Mouse (Mus musculus) MEL (cell line): ENCODE results near the gene Tspan4. TPM values are rescaled to one million over a fixed set of nuclear protein-coding genes. Genes with fewer than 3 reads are reported as not detected.

Experiments used
- DNase-seq: peaks from one replicate; pipeline ENCODE4 v3.0.0; 2011; ENCODE audit warnings: low read depth, low spot score
- H3K27ac ChIP-seq: 2 replicates; pipeline ENCODE4 v1.5.1; 2012; ENCODE audit warnings: low read depth, mild to moderate bottlenecking, control low read depth, low read length, moderate library complexity; ENCODE audit not compliant: control insufficient read depth
- H3K27me3 ChIP-seq, 2 experiments: fragments of 150-350 bp in 1 of 2; sonication (generic) in 1 of 2; 2 replicates each; pipeline ENCODE4 v1.6.1; 2012; ENCODE audit warnings: low read length in 2 of 2, mild to moderate bottlenecking in 2 of 2, improper control_type of control experiment in 1 of 2, moderate library complexity in 1 of 2; ENCODE audit not compliant: insufficient read depth in 2 of 2, control insufficient read depth in 1 of 2
- H3K36me3 ChIP-seq, 2 experiments: 2 replicates each; pipeline ENCODE4 v1.6.1; 2012 to 2014; ENCODE audit warnings: low read length in 2 of 2, improper control_type of control experiment in 1 of 2, inconsistent platforms in 1 of 2, mild to moderate bottlenecking in 1 of 2; ENCODE audit not compliant: insufficient read depth in 2 of 2, control insufficient read depth in 1 of 2
- H3K4me1 ChIP-seq, 2 experiments: fragments of 150-350 bp in 1 of 2; sonication (generic) in 1 of 2; 2 replicates each; pipeline ENCODE4 v1.6.1; 2012; ENCODE audit warnings: low read length in 2 of 2, improper control_type of control experiment in 1 of 2, mild to moderate bottlenecking in 1 of 2; ENCODE audit not compliant: insufficient read depth in 2 of 2, control insufficient read depth in 1 of 2
- H3K4me3 ChIP-seq, 2 experiments: fragments of 150-350 bp in 1 of 2; sonication (generic) in 1 of 2; 2 replicates each; pipeline ENCODE4 v1.5.1; 2012; ENCODE audit warnings: low read depth in 2 of 2, low read length in 2 of 2, mild to moderate bottlenecking in 2 of 2, moderate library complexity in 2 of 2, control low read depth in 1 of 2, improper control_type of control experiment in 1 of 2; ENCODE audit not compliant: control insufficient read depth in 1 of 2, insufficient read depth in 1 of 2
- H3K79me2 ChIP-seq: 2 replicates; pipeline ENCODE4 v1.6.1; 2012; ENCODE audit warnings: mild to moderate bottlenecking, low read length, moderate library complexity; ENCODE audit not compliant: control insufficient read depth, poor library complexity, insufficient read depth
- H3K9ac ChIP-seq: 2 replicates; pipeline ENCODE4 v1.6.1; 2012; ENCODE audit warnings: low read depth, mild to moderate bottlenecking, control low read depth, low read length, moderate library complexity; ENCODE audit not compliant: control insufficient read depth, poor library complexity, severe bottlenecking
- H3K9me3 ChIP-seq: fragments of 150-350 bp; sonication (generic); replicated peaks from 2 replicates; pipeline ENCODE4 v1.6.1; 2012; ENCODE audit warnings: mild to moderate bottlenecking, low read length, improper control_type of control experiment, moderate library complexity; ENCODE audit not compliant: insufficient read depth
- BHLHE40 ChIP-seq: IDR thresholded peaks from 2 replicates; pipeline ENCODE4 v1.6.1; 2012; ENCODE audit warnings: low read depth, mild to moderate bottlenecking, inconsistent platforms, low read length, improper control_type of control experiment, borderline replicate concordance
- CTCF ChIP-seq, 3 experiments: IDR thresholded peaks in 2 of 3; conservative IDR thresholded peaks in 1 of 3; 2 replicates each; pipeline ENCODE4 v1.5.1; 2011 to 2012; ENCODE audit warnings: low read length in 3 of 3, low read depth in 2 of 3, mild to moderate bottlenecking in 2 of 3, improper control_type of control experiment in 1 of 3, inconsistent platforms in 1 of 3, mixed read lengths in 1 of 3, moderate library complexity in 1 of 3; ENCODE audit not compliant: control insufficient read depth in 1 of 3, insufficient read depth in 1 of 3, poor library complexity in 1 of 3, severe bottlenecking in 1 of 3
- E2F4 ChIP-seq: IDR thresholded peaks from 2 replicates; pipeline ENCODE4 v1.6.1; 2011; ENCODE audit warnings: low read depth, low read length, improper control_type of control experiment, borderline replicate concordance
- EP300 ChIP-seq, 2 experiments: IDR thresholded peaks; 2 replicates each; pipeline ENCODE4 v1.6.1; 2011; ENCODE audit warnings: improper control_type of control experiment in 2 of 2, low read length in 2 of 2, low read depth in 1 of 2, mild to moderate bottlenecking in 1 of 2
- ETS1 ChIP-seq: IDR thresholded peaks from 2 replicates; pipeline ENCODE4 v1.6.1; 2012; ENCODE audit warnings: low read depth, mild to moderate bottlenecking, inconsistent platforms, low read length, improper control_type of control experiment, moderate library complexity
- GABPA ChIP-seq: IDR thresholded peaks from 2 replicates; pipeline ENCODE4 v1.6.1; 2012; ENCODE audit warnings: low read depth, mild to moderate bottlenecking, inconsistent platforms, low read length, improper control_type of control experiment, moderate library complexity
- GATA1 ChIP-seq: IDR thresholded peaks from 2 replicates; pipeline ENCODE4 v1.6.1; 2011; ENCODE audit warnings: low read depth, low read length, improper control_type of control experiment
- HCFC1 ChIP-seq: IDR thresholded peaks from 2 replicates; pipeline ENCODE4 v1.6.1; 2012; ENCODE audit warnings: low read depth, mild to moderate bottlenecking, inconsistent platforms, low read length, improper control_type of control experiment, moderate library complexity
- JUND ChIP-seq: IDR thresholded peaks from 2 replicates; pipeline ENCODE4 v1.6.1; 2011; ENCODE audit warnings: low read depth, mild to moderate bottlenecking, improper control_type of control experiment, low read length
- KAT2A ChIP-seq: conservative IDR thresholded peaks from 2 replicates; pipeline ENCODE4 v1.6.1; 2012; ENCODE audit warnings: low read depth, low read length, improper control_type of control experiment, inconsistent platforms
- MAFK ChIP-seq: IDR thresholded peaks from 2 replicates; pipeline ENCODE4 v1.6.1; 2011; ENCODE audit warnings: low read depth, mild to moderate bottlenecking, low read length, improper control_type of control experiment, borderline replicate concordance
- MAX ChIP-seq: IDR thresholded peaks from 2 replicates; pipeline ENCODE4 v1.6.1; 2011; ENCODE audit warnings: low read length, improper control_type of control experiment
- MEF2A ChIP-seq: IDR thresholded peaks from 2 replicates; pipeline ENCODE4 v1.6.1; 2014; ENCODE audit warnings: low read depth, mild to moderate bottlenecking, inconsistent platforms, low read length, improper control_type of control experiment; ENCODE audit not compliant: poor library complexity, insufficient replicate concordance, severe bottlenecking; ENCODE audit errors: extremely low read depth
- MXI1 ChIP-seq: IDR thresholded peaks from 2 replicates; pipeline ENCODE4 v1.6.1; 2011; ENCODE audit warnings: mild to moderate bottlenecking, low read depth, low read length, improper control_type of control experiment
- MYC ChIP-seq: IDR thresholded peaks from 2 replicates; pipeline ENCODE4 v1.6.1; 2011; ENCODE audit warnings: low read depth, mild to moderate bottlenecking, low read length, improper control_type of control experiment, moderate library complexity
- NRF1 ChIP-seq: IDR thresholded peaks from 2 replicates; pipeline ENCODE4 v1.6.1; 2014; ENCODE audit warnings: low read depth, mild to moderate bottlenecking, inconsistent platforms, low read length, improper control_type of control experiment, moderate library complexity; ENCODE audit not compliant: poor library complexity, insufficient read depth, severe bottlenecking
- POLR2A ChIP-seq, 2 experiments: IDR thresholded peaks; 2 replicates each; pipeline ENCODE4 v1.6.1; 2011 to 2012; ENCODE audit warnings: low read length in 2 of 2, mild to moderate bottlenecking in 2 of 2, control low read depth in 1 of 2, improper control_type of control experiment in 1 of 2, low read depth in 1 of 2, moderate library complexity in 1 of 2; ENCODE audit not compliant: control insufficient read depth in 1 of 2, insufficient read depth in 1 of 2, poor library complexity in 1 of 2
- POLR2AphosphoS2 ChIP-seq: IDR thresholded peaks from 2 replicates; pipeline ENCODE4 v1.6.1; 2011; ENCODE audit warnings: low read length, improper control_type of control experiment
- RCOR1 ChIP-seq: IDR thresholded peaks from 2 replicates; pipeline ENCODE4 v1.6.1; 2012; ENCODE audit warnings: low read depth, mild to moderate bottlenecking, inconsistent platforms, low read length, improper control_type of control experiment
- SIN3A ChIP-seq: IDR thresholded peaks from 2 replicates; pipeline ENCODE4 v1.6.1; 2012; ENCODE audit warnings: low read length, improper control_type of control experiment, inconsistent platforms
- UBTF ChIP-seq: IDR thresholded peaks from 2 replicates; pipeline ENCODE4 v1.6.1; 2012; ENCODE audit warnings: low read depth, mild to moderate bottlenecking, inconsistent platforms, low read length, improper control_type of control experiment, moderate library complexity, borderline replicate concordance; ENCODE audit not compliant: insufficient read depth
- USF2 ChIP-seq, 2 experiments: IDR thresholded peaks; 2 replicates each; pipeline ENCODE4 v1.6.1; 2011 to 2012; ENCODE audit warnings: improper control_type of control experiment in 2 of 2, low read length in 2 of 2, borderline replicate concordance in 1 of 2, inconsistent platforms in 1 of 2, low read depth in 1 of 2, mild to moderate bottlenecking in 1 of 2; ENCODE audit not compliant: insufficient read depth in 1 of 2
- ZC3H11A ChIP-seq: IDR thresholded peaks from 2 replicates; pipeline ENCODE4 v1.6.1; 2012; ENCODE audit warnings: low read depth, mild to moderate bottlenecking, inconsistent platforms, low read length, improper control_type of control experiment
- ZNF384 ChIP-seq: IDR thresholded peaks from 2 replicates; pipeline ENCODE4 v1.6.1; 2012; ENCODE audit warnings: low read depth, mild to moderate bottlenecking, inconsistent platforms, low read length, improper control_type of control experiment
- polyA plus RNA-seq, 2 experiments: library from polyadenylated mRNA; stranded (reverse) in 1 of 2; unstranded in 1 of 2; fragments of >175 nt in 1 of 2; fragments of >200 nt in 1 of 2; gene quantifications; 2 replicates each; pipeline versions ENCODE4 v1.2.1 to v1.2.4; 2012; ENCODE audit warnings: low replicate concordance in 2 of 2, low read depth in 1 of 2; ENCODE audit not compliant: insufficient read length in 2 of 2, insufficient read depth in 1 of 2, missing spikeins in 1 of 2
- total RNA-seq: library from RNA; depleted of rRNA; stranded (reverse); fragments of 300-350 nt; gene quantifications from 2 replicates; pipeline ENCODE4 v1.2.3, GENCODE M21; 2012

Gene Tspan4
- total and polyA plus RNA-seq, 3 experiments = 97.9 to 110 TPM; not detected in 1

GRCm38 (mm10) chr7:141525580-141525925, 50.5 kb downstream of the Tspan4 start:
- Histone ChIP-seq H3K4me1 (no peaks in the 10 kb centered on the region), H3K9ac (no peak overlapping the region), H3K27ac (no peak overlapping the region), H3K4me3 (no peak overlapping the region), H3K9me3 (no peaks in the 10 kb centered on the region), H3K79me2 (no peaks in the 10 kb centered on the region), H3K36me3 (peaks cover 0 to 3% of the 10 kb centered on the region in 2 experiments; a peak in 2 of 4 replicates), H3K27me3 (no peaks in the 10 kb centered on the region)
- DNase-seq = no peak
- TF ChIP-seq MXI1 = no peak
- no peak for TF ChIP-seq JUND
- no peak for TF ChIP-seq POLR2A (IDR thresholded peaks at IDR 0.05; ENCODE audit: control insufficient read depth in 1 of 2, insufficient read depth in 1 of 2, low read depth in 1 of 2, low read length in 2 of 2, poor library complexity in 1 of 2)
- TF ChIP-seq ZNF384 = no peak
- TF ChIP-seq MAFK = no peak
- TF ChIP-seq MAX = no peak
- TF ChIP-seq POLR2AphosphoS2 = no peak
- no peak for TF ChIP-seq KAT2A
- TF ChIP-seq ETS1 = no peak
- no peak for TF ChIP-seq UBTF
- TF ChIP-seq SIN3A = no peak
- TF ChIP-seq MYC = no peak

GRCm38 (mm10) chr7:141535570-141535969, 60.5 kb downstream of the Tspan4 start:
- H3K4me1 ChIP-seq = peaks cover 5 to 15% of the 10 kb centered on the region in 2 experiments; a peak in 3 of 4 replicates
- DNase-seq = no peak
- H3K4me3 ChIP-seq = no peak overlapping the region
- peaks cover 15% of the 10 kb centered on the region for H3K79me2 ChIP-seq
- H3K36me3 ChIP-seq = peaks cover 2 to 13% of the 10 kb centered on the region in 2 experiments; a peak in 3 of 4 replicates
- H3K9ac ChIP-seq = no peak overlapping the region
- TF ChIP-seq UBTF (no peak), GATA1 (no peak), RCOR1 (no peak), ETS1 (no peak), ZC3H11A (no peak), POLR2A (IDR thresholded peaks at IDR 0.05; ENCODE audit: control insufficient read depth in 1 of 2, insufficient read depth in 1 of 2, low read depth in 1 of 2, low read length in 2 of 2, poor library complexity in 1 of 2) (no peak), E2F4 (no peak), MAX (no peak), HCFC1 (no peak), GABPA (no peak), USF2 (IDR thresholded peaks at IDR 0.05; ENCODE audit: borderline replicate concordance in 1 of 2, insufficient read depth in 1 of 2, low read depth in 1 of 2, low read length in 2 of 2) (no peak), NRF1 (no peak), MYC (no peak), MEF2A (no peak), BHLHE40 (no peak), EP300 (IDR thresholded peaks at IDR 0.05; ENCODE audit: low read depth in 1 of 2, low read length in 2 of 2) (no peak), CTCF (IDR thresholded peaks at IDR 0.05 in 2 of 3, conservative IDR thresholded peaks at IDR 0.05 in 1 of 3; ENCODE audit: control insufficient read depth in 1 of 3, insufficient read depth in 1 of 3, low read depth in 2 of 3, low read length in 3 of 3, poor library complexity in 1 of 3, severe bottlenecking in 1 of 3) (no peak), ZNF384 (no peak)
- H3K9me3 ChIP-seq = no peaks in the 10 kb centered on the region
- H3K27ac ChIP-seq = no peak overlapping the region
- no peaks in the 10 kb centered on the region for H3K27me3 ChIP-seq
